Mouse (Mus musculus) brain, embryonic 18.5 days (tissue): ENCODE measurements around the gene Acp6.

Experiments
- DNase-seq: peaks from one replicate; pipeline ENCODE4 v3.0.0-alpha.2; 2012; ENCODE audit warnings: low read depth, low spot score

Acp6 gene

GRCm38 (mm10) chr3:97185098-97185860, 26.7 kb downstream of the Acp6 start:
- peak; percentile 32 for DNase-seq

GRCm38 (mm10) chr3:97196571-97196970, 38.0 kb downstream of the Acp6 start:
- DNase-seq, result no peak

- DNase-seq, result no peak
These were observed 40.7 kb downstream of the Acp6 start for GRCm38 (mm10) chr3:97199261-97199660.

GRCm38 (mm10) chr3:97201943-97202342, 43.4 kb downstream of the Acp6 start:
- DNase-seq, result no peak

- no peak for DNase-seq
These were observed 45.3 kb downstream of the Acp6 start for GRCm38 (mm10) chr3:97203880-97204279.

- DNase-seq, result no peak
These were observed 47.9 kb downstream of the Acp6 start for GRCm38 (mm10) chr3:97206521-97206920.

- no peak for DNase-seq
These were observed 50.8 kb downstream of the Acp6 start for GRCm38 (mm10) chr3:97209351-97209750.

- no peak for DNase-seq
These were observed 52.6 kb downstream of the Acp6 start for GRCm38 (mm10) chr3:97211177-97211576.

- no peak for DNase-seq
These were observed 55.3 kb downstream of the Acp6 start for GRCm38 (mm10) chr3:97213871-97214270.

- no peak for DNase-seq
These were observed 55.9 kb downstream of the Acp6 start for GRCm38 (mm10) chr3:97214439-97214838.

GRCm38 (mm10) chr3:97215526-97215925, 56.9 kb downstream of the Acp6 start:
- DNase-seq, result no peak

GRCm38 (mm10) chr3:97223261-97223660, 64.7 kb downstream of the Acp6 start:
- DNase-seq, result no peak

- DNase-seq, result no peak
These were observed 66.7 kb downstream of the Acp6 start for GRCm38 (mm10) chr3:97225231-97225630.

- no peak for DNase-seq
These were observed 68.1 kb downstream of the Acp6 start for GRCm38 (mm10) chr3:97226719-97227118.
